Mouse (Mus musculus) mature B cell (primary cell): ENCODE results near the gene Zfp292.

ENCODE experiments used
- in situ Hi-C: fragments of 300-500 bp; cut with MboI; formaldehyde crosslinking; loops from 2 replicates; pipeline ENCODE4 v1.14.3; 2019

Gene Zfp292

GRCm38 (mm10) chr4:34797294-34797983 lies 85.3 kb downstream of the Zfp292 start:
- in situ Hi-C loops = no loop called here

- in situ Hi-C loops = no loop called here
Observed at GRCm38 (mm10) chr4:34796294-34796693, 86.5 kb downstream of the Zfp292 start.

GRCm38 (mm10) chr4:34786476-34786875 lies 96.3 kb downstream of the Zfp292 start:
- in situ Hi-C loops = no loop called here

GRCm38 (mm10) chr4:34785646-34786045 lies 97.1 kb downstream of the Zfp292 start:
- in situ Hi-C loops = no loop called here

GRCm38 (mm10) chr4:34784865-34785264 lies 97.9 kb downstream of the Zfp292 start:
- in situ Hi-C loops = no loop called here

DNA sequence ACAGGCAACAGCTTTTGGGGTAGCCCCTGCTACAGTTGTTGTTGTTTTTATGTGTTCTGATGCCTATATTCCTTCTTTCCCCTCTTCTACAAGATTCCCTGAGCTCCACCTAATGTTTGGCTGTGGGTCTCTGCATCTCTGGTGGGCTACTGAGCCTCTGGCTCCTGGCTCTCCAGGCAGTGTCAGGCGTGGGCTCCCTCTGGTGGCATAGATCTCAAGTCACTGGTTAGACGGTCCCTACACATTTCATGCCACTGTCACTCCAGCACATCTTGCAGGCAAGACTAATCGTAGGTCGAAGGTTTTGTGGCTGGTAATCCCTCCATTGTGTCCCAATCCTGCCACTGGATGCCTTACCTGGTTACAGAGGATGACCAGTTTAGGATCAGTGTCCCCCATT lies 100.0 kb downstream of the Zfp292 start:
- in situ Hi-C loops = no loop called here

DNA sequence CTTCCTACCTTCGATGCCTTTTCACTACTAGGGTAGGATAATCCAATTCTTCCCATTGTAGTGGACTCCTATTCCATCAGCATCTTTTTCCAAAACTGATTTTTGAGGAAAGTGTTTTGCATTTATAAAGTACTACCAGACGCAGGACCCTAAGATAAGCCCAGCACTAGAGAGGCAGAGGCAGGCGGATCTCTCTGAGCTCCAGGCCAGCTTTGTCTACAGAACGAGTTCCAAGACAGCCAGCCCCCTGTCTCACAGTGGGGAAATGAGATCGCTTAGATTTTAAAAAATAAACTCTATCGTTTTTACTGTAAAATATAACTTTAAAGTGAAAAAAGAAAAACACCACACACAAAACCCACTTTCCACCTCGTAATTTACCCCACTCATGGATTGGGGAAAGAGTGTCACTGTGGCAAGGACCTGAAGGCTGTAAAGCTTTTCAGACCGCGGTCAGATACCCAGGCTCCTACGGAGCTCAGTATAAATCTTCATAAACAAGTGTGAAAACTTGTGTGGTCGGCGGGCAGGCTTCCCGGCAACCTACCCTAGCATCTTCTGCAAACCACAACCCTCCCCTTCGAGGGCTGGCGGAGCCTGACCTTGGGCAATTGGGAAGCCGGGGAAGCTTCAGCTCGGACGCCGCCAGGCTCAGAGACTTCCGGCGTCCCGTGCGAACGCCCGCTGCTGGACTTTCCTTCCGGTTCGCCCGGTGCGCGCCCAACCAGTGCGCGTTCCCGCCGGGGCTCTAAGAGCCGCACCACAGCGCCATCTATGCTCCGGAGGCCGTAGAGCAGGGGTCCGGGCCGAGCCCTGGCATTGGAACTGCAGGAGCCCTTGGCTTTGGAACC lies 104.9 kb downstream of the Zfp292 start, which contains the start of gene Smim8:
TSS of gene Smim8 (minus strand) at position 747 of the 851 bp plus-strand sequence.
- in situ Hi-C loops = no loop called here

DNA sequence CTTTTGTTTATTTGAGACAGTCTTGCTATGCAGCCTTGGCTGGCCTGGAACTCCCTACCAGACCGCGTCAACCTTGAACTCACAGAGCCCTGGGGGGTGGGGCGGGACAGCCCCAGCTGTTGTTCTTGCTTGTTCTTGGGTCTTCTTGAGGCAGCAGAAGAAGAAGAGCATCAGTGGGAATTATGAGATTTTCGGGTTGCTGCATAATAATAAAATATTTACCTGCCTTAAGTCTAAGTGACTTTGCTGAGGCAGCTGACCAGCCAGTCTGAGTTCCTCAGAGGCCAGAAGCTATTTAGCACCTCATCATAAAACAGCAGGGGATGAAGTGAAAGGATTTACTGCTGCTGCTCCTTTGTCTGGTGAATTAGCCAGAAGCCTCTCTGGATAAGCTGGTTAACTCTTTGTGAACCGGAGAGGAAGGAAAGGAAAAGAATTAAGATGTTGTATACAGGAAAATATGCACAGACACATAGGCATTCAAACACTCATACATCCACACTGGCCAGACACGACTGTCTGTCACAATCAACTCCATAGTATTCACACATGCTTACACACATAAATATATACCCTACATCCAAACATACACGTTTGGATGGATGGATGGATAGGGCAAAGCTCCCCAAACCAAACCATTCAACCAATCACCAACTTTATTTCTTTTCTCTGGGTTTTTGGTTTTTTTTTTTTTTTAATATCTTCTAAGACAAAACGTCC lies 110.9 kb downstream of the Zfp292 start:
- in situ Hi-C loops = no loop called here

GRCm38 (mm10) chr4:34756163-34756562 lies 126.6 kb downstream of the Zfp292 start, which contains the start of gene Gm136:
Gene Gm136 (minus strand): TSS chr4:34756263.
- in situ Hi-C loops = no loop called here
